Mouse (Mus musculus) left cerebral cortex, postnatal 10 days (tissue): ENCODE data around the gene Ncoa7. TPM values are rescaled to one million over a fixed set of nuclear protein-coding genes. Genes with fewer than 3 reads are reported as not detected.

ENCODE experiments used
- DNase-seq, 2 experiments: peaks; one replicate each; pipeline ENCODE4 v3.0.0; 2021 to 2022; ENCODE audit warnings: low spot score in 2 of 2, mixed read lengths in 1 of 2; ENCODE audit errors: extremely low spot score in 1 of 2
- intact Hi-C: fragments of 180-260 bp; cut with DNase I; formaldehyde crosslinking; loops from one replicate; pipeline ENCODE4 v1.15.1; 2025
- total RNA-seq, 2 experiments: library from RNA; stranded (reverse); gene quantifications; 2 replicates each; pipeline ENCODE4 v1.2.3; 2021

The Ncoa7 gene
- total RNA-seq, 2 experiments from 2014 or later = 98.2 to 106 TPM

- no peak for DNase-seq
- intact Hi-C loops = no loop called here
Observed at GRCm38 (mm10) chr10:30756064-30756463, 47.1 kb downstream of the Ncoa7 start.

- intact Hi-C loops = no loop called here
- DNase-seq = no peak
Observed at GRCm38 (mm10) chr10:30754825-30755457, 48.2 kb downstream of the Ncoa7 start.

- intact Hi-C loops = no loop called here
- no peak for DNase-seq
Observed at GRCm38 (mm10) chr10:30754082-30754481, 49.0 kb downstream of the Ncoa7 start.

DNA sequence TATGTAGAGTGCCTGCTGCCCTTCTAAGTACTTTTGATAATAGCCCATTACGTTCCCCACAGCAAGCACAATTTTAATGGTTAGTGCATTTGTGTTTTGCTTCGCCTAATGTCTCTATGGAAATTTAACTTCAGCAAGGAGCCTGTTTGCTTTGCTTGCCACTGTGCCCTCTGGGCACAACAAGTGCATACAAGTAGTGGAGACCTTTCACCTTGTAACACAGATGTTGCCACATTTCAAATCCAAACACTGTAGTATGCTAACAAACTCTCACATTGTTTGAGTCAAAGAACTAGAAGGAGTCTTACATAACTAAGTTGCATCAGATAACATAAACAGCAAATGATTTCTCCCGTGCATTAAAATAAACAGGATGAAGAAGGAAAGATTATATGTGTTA lies 50.6 kb downstream of the Ncoa7 start:
- no peak for DNase-seq
- intact Hi-C loops = no loop called here

DNA sequence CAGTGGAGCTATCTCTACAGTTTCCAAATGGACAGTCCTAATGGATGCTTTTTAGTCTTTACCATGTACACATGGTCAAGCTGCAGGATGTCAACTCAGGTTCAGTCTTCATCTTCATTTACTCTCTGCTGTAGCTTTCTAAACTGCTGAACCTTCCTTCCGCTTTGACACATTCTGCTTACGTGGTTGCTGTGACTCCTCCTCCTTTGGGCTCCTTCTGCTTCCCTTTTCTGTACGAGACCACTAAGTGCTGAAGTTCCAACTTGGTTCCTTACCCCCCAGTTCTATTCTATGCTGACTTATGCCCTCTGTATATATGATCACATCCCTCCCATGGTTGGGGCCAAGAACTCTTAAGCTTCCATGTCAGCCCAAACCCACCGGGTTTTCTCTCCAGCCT lies 51.5 kb downstream of the Ncoa7 start:
- intact Hi-C loops = no loop called here
- no peak for DNase-seq

GRCm38 (mm10) chr10:30749807-30750206 lies 53.3 kb downstream of the Ncoa7 start:
- intact Hi-C loops = no loop called here
- DNase-seq = no peak

DNA sequence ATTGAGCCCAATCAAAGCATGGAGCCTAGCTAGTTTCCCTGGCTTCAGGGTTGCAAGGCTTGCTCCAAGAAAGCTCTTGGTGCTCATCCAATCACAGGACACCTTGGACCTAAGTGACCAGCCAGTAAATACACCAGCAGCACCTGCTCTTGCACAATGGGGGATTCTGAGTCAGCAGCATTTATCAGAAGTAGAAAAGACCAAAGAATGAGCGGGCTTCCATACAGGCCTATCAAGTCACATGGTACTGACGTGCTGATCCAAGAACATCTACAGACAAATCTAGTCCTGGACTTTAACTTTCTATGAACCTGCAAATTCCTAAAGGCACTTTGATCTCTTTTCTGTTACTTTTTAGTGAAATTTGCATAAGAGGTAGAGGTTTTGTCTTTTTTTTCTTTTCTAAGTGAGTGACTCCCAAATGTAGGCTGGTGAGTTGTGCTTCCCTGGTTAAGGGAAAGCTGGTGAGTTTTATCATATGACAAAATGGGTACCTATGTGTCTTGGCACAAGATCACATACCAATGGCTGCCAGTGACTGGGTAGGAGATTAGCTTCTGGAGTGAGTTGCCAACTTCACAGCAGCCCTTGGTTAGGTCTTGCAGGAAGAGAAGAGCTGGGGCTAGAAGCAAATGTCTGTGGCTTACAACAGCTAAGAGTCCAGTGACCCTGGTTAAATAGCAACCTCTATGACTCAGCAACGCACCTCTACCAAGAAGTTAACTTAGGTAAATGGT lies 57.7 kb downstream of the Ncoa7 start:
- intact Hi-C loops = no loop called here
- no peak for DNase-seq

DNA sequence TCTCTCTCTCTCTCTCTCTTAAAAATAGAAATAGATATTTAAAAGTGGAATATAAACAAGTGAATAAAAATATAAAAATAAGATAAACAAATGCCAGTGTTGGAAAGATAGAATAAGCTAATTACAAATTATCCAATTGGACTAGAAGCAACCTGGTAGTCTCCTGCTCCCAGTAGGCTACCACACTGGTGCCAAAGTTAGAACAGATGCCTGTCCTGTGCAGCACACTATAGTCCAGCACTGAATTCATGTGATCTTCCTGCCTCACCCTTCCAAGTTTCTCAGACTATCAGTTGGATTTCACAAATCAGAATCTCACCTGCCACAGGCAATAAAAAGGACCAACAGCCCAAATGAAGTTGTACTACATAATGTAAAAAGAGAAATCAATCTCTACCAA lies 59.9 kb downstream of the Ncoa7 start:
- no peak for DNase-seq
- intact Hi-C loops = no loop called here

- intact Hi-C loops = no loop called here
- DNase-seq = no peak
Observed at GRCm38 (mm10) chr10:30738403-30738802, 64.7 kb downstream of the Ncoa7 start.

DNA sequence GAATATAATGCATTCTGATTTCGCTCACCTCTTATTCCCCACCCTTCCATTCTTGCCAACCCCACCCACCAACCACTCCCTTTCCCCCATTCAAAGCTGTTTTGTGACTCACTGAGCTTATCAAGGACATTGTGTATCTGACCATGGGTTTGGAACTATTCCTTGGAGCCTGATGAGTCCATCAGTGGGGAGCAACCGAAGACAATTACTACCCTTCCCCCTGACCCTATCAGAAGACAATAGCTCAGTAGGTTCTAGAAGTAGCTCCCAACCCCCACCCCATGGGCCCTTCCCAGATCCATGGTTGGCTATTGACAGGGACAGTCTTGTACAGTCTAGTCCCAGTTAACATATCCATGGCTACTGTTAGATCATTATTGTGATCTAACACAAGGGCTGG lies 65.8 kb downstream of the Ncoa7 start:
- DNase-seq = no peak
- intact Hi-C loops = no loop called here

DNA sequence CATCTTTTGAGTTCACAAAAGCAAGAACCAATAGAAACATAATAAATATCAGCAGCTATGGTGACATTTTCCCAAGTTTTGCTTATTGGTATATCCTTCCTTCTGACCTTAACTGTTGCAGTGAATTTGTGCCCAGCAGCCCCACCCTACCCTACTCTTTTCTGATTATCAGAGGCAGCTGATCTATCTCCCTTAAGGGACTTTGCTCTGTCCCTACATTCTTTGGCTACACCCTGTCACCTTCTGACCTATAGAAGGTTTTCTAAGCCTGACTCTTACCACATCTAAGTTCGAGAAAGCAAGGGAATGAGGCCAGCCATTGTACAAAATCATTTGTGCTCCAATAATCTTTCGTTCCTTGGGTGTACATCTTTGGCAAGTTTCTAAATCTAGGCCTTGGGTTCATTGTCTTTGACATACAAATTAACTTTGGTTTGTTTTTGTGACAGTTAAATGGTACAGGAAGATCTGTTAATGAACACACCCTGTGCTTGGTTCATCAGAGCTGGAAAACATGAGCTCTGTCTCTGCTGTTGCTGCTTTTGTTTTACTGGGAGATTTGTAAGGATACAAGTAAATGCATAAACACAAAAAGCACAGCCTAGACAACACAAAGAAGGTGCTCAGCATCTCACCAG lies 69.9 kb downstream of the Ncoa7 start:
- intact Hi-C loops = no loop called here
- DNase-seq = no peak

GRCm38 (mm10) chr10:30731321-30731914 lies 71.7 kb downstream of the Ncoa7 start:
- no peak for DNase-seq
- intact Hi-C loops = no loop called here

- intact Hi-C loops = no loop called here
- DNase-seq = no peak
Observed at GRCm38 (mm10) chr10:30730791-30731190, 72.3 kb downstream of the Ncoa7 start.

- DNase-seq = no peak
- intact Hi-C loops = loop anchor here (5.0 kb wide), 1 partner anchor 73 kb away; the partner anchor contains the start of gene Ncoa7
Observed at GRCm38 (mm10) chr10:30729157-30730096, 73.7 kb downstream of the Ncoa7 start.

DNA sequence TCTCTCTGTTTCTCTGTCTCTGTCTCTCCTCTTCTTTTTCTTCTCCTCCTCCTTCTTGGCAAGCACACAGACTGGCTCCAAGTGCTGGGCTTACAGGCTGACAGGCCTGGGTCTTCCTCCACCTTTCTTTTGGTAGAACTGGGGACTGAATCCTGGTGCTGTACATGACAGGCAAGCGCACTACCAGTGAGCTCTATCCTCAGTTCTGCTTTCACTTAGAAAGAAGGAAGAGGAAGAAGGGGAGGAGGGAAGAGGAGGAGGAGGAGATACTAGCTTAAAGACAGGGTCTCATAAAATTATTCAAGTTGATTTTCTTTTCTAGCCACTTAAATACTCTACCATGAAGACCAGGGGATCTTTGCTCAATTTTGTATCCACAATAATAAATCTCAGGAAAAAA lies 80.1 kb downstream of the Ncoa7 start:
- DNase-seq = no peak
- intact Hi-C loops = no loop called here

DNA sequence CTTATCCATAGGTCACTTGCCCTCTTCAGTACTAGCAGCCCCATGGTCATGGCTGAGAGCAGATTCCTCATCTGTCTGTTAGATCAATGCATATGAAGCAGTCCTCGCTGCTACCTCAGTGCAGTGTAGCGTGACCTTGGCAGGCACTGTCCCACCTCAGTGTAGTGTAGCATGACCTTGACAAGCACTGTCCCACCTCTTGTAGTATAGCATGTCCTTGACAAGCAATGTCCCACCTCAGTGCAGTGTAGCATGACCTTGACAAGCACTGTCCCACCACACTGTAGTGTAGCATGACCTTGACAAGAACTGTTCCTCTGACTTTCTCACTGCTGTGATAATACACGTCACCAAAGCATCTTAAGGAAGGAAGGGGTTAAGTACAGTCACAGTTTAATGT lies 82.6 kb downstream of the Ncoa7 start:
- intact Hi-C loops = no loop called here
- DNase-seq = no peak

DNA sequence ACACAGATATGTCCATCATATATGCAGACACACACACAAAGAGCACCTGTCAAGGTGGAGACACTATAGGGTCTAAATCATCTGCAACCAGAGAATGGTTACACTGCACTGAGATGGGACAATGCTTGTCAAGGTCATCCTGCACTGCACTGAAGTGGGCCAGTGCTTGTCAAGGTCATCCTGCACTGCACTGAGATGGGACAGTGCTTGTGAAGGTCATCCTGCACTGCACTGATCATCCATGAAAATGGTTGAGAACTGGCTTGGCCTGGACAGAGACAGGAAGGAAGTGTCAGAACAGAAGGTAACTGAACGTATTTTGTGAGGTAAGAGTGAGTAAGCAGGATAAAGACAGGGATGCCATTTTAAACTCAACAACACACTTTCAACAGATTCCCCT lies 83.2 kb downstream of the Ncoa7 start:
- intact Hi-C loops = loop anchor here (5.0 kb wide), 1 partner anchor 98 kb away; no protein-coding TSS in a partner anchor
- no peak for DNase-seq

DNA sequence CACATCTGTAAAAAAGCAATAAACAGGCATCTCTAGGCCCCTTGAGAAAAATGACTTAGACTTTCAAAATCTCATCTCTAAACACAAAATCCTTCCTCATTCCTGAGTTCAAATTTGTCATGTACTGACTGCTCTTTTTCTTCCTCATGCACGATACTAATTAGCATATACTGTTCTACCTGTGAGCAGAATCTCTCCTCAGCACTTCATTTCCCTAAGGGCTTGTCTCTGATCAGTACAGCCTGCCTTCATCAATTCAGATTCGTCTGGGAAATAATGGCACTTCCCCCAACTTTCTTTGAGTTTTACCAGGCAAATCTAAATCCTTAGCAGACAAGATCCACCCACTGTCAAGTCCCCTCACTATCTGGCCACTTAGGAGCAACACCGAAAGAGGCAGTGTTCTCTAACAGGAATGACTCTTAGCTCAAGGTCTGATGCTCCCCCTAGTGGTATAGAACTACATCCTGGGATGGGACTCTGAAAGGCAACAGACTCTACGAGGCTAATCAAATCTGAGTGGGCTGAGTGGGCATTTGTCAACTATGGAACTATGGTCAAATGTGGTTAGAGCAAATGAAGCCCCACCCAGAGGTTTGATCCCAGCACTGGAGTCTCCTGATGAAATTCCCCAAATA lies 84.3 kb downstream of the Ncoa7 start:
- DNase-seq = peak; percentile 18 to 22
- intact Hi-C loops = loop anchor here (5.0 kb wide), 1 partner anchor 97 kb away; no protein-coding TSS in a partner anchor
